Mouse (Mus musculus): ENCODE data around the gene Rgs17.
"Not testable (repeated sequence)": the region's sequence is repeated elsewhere in the genome, so short reads cannot be mapped to it uniquely, and the experiment has no call there.

Gene Rgs17

DNA sequence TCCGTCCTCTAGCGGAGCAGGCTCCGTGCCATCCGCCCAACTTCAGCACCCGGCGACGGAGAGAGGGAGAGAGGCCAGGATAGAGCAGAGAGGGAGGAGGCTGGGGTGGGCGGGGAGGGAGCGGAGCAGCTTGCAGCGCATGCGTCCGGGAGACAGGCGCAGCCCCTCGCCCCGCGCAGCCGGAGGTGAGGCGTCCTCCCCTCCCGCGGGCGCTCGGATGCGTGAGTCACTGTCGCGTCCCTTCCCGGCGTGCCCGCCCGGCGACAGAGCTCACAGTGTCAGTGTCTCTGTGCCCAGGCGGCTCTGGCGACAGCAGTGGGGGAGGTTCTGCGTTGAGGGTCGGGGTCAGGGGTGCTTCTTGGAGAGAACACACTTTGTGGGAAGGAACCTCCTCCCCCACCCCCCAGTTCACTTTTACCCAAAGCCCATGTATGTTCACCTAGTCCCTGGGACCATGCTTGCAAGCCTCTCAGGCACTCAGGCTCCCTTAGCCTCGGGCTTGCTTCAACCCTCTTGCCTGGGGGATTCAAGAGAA is at the start of gene Rgs17:
Rgs17 (minus strand) TSS at position 107 of the 535 bp plus-strand sequence.
- DNase-seq: peak; percentile 25 to 50

DNA sequence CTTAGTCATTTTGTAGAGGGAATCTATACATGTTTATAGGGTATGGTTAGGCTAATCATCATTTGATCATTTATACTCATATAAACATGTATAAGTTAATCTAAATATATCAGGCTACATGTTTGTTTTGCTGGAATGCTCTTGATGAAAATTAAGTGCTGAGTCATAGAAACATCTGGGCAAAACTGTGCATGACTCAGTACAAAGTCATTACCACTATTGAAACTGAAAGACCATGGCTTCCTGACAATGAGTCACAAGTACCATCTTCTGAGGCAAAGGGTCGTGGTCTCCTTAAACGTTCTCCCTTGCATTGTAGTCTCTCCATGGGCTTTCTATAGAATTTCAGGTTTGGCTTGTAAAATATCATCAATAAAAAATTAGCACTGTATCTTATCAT is 45.5 kb upstream of the Rgs17 start:
- no peak for DNase-seq

DNA sequence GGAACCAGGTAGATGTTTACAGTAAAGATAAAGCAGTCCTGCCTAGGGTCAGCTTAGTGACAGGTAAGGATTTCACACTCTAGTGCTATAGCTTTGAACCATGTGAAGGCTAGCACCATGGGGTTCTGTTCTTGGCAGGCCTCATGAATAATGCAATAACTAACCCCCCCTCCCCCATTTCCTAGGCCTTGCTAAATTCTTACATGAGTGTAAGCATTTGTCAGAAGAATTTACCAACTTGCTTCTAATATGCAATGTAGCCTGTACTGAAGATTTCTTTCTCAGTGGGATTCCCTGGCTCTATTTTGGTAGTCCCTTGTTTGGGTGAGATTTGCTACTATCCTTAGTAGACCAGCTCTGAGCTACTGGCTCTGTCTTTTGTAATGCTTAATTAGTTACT is 31.6 kb upstream of the Rgs17 start:
- DNase-seq: not testable (repeated sequence)

DNA sequence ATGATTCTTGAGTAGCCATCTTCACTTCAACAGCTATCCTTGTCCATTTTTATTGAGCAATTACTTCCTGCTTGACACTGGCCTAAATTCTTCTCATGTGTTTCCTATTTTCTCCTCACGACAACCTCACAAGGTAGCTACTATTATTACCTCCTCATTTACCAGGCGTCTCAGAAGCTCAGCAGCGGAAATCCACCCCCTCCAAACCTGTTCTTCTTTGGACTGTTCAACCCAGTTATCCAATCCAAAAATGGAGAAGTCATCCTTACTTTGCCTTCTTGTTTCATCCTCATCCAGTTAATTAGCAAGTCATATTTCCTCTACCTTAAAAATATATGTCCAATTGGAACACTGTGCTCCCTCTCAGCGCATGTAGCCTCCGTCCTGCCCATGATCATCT is 2.1 kb upstream of the Rgs17 start:
- no peak for DNase-seq

DNA sequence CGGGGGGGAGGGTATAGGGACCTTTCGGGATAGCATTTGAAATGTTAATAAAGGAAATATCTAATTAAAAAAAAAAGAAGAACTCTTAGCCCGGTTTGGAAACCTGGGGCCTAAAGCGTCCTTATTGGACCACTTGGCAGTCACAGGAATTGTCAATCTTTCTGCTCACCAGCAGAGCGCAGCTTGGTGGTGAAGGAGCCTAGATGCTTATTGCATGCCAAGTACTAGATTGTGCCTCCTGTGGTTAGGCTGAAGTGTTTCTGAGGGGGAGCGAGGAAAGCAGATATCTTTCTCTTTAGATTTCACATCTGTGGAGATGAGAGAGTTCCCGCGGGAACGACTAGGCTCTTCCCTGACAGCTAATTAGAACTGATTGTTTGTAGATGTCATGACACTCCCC is 896 bp upstream of the Rgs17 start:
- DNase-seq: no peak

DNA sequence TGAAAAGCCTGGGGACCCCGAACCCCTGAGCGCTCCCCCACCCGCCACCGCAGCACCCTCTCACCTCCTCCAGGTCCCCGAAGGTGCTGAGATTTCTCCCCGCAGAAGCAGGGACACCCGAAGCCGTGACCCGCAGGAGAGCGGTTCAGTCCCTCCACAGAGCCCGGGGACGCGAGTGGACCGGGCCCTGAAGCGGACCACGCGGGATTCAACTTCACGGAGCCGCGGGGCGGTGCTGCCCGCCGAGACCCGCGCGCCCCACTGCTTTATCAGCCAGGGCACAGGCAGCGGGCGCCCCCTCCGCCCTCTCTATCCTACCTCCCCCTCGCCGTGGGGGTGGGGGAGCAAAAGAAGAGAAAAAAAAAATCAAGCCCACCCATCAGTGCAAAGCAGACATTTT is 429 bp downstream of the Rgs17 start:
- DNase-seq: no peak

DNA sequence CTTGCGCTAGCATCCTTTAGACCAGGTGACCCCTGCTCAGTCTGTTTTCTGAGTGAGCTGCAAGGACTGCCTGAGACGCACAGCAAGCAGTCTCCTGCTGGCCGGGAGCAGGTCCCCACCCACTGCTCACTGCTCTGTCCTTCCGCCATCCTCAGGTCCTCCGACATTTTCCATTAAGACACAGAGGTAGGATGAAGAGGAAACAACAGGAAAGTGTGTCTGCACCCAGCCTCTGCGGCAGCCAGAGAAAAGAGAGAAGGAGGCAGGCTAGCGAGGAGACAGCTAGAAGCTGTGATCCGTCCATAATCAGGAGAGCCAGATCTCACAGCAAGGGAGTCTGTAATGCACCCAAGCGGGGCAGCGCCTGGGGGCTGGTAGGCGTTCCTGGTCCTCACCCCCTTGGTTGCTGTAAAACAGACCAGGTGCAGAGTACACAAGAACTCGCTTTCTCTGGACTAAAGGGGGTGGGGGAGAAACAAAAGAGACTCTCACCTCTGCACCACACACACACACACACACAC is 1.1 kb downstream of the Rgs17 start:
- no peak for DNase-seq

DNA sequence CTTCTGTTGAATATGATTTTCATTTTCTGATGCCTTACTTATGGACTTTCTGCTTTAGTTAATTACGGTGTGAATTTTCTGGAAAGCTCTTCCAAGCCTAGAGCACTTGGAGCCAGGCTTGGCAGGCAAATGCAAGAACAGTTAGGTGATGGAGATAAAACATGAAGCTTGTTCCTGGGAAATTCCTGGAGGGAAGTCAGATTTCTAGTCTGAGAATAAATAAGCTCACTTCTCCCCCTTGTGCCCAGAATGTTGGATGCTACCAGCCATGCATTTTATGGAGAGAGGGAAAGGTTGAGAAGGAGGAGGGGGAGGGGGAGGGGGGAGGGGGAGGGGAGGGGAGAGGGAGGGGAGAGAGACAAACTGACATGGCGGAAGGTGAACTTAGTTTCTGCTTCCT is 17.8 kb downstream of the Rgs17 start:
- no peak for DNase-seq

DNA sequence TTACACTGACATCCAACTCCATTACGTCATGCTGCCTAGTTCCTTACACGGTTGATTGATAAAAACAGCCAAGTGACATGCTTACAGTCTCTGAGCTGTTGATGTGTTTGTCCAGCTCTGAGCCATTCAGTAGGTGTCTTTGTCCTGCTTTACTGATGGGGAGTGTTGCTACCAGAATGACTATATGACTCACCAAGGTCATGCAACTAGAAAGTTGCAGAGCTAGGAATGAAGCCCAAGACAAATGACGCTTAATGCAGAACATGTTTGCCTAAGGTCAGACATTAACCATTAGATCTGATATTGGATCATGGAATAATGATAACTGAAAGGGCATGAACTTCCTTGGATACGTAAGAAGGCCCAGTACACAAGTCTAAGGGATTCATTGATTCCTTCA is 20.4 kb downstream of the Rgs17 start:
- DNase-seq: no peak

DNA sequence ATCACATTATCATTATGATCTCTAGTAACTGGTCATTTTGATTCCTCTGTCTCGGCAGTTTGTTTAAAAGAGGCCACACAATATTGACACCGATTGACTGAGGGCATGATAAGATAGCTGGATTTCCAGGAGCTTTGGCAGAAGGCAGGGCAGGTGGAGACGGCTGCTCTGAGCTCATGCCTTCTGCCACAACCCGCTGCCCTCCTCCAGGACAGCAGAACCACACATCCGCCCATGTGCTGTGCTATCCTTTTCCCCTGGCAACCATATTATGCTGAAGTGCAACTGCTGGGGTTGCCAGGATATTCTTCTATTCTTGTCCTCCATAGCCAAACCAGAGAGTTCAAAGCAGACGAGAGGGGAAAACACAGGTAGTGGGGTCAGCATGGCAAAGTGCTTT is 21.5 kb downstream of the Rgs17 start:
- no peak for DNase-seq

DNA sequence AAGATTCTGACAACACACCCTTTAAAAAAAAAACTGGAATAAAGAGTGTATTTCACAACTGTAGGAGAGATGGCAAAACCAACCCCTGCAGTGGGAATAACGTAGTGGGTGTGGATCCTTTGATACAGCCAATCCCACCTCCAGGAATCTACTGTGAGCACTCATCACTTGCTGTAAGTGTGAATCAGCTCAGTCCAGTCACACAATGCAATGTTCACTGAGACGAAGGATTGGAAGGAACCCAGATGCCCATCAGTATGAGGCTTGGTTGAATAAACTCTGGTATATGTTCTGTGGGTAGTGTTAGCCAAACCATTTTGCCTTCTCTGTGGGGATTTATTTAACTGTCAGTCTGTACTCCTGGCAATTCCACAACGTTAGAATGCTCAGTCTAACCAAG is 45.1 kb downstream of the Rgs17 start:
- no peak for DNase-seq

DNA sequence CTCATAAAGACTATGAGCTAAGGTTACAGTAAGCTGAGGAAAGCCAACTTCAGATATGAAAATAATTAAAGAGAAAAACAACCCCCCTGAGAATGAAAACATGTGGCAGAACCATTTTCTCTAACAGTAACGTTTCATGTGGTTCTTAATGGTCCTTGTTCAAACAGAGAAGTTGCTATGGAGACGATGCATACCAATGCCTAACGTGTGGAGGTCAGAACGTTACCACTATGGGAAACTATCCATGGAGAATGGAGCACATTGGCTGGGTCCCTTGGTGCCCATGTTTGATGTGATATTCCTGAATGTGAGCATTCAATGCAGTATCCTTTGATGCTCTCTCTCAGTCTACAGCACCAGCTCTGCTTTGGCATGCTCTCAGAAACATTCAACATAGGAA is 51.1 kb downstream of the Rgs17 start:
- DNase-seq: no peak

DNA sequence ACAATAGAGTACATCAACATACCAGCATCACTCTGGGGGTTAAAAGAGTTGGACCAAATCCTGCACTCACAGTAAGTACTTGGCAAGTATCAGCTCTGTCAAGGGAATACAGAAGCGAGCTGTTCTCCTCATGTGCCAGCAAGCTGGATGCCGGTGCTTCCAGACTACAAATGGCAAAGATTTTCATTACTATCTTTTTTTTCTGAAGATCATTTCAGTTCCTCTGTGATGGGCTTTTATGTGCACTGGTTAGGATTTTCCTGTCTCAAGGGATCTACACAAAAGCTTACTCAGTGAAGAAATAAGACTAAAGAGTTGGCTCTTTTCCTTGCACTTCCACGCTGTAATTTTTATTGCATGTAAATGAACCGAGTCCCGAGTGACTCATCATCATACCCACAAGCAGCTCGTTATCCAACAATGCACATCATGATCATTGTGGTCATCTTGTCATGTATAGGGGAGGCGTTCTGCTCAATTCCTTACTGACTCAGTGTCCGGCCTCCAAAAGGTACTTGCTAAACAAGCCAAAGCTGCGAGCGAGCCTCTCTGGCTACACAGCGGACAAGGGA is 54.1 kb downstream of the Rgs17 start:
- DNase-seq: no peak

DNA sequence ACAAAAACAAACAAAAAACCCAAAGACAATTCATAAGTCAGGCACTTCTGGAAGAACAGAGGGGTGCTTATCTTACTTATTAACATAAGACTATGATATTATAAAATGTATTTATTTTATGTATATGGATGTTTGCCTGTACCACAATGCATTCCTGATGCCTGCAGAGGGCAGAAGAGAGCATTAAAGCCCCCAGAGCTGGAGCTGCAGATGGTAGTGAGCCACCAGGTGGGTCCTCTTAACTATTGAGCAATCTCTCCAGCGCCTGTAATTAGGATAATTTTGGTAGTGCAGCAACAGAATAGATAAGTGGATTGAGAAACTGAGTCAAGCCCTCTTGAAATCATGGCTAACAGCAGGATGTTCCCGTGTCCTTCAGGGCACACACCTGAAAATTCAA is 56.2 kb downstream of the Rgs17 start:
- no peak for DNase-seq

DNA sequence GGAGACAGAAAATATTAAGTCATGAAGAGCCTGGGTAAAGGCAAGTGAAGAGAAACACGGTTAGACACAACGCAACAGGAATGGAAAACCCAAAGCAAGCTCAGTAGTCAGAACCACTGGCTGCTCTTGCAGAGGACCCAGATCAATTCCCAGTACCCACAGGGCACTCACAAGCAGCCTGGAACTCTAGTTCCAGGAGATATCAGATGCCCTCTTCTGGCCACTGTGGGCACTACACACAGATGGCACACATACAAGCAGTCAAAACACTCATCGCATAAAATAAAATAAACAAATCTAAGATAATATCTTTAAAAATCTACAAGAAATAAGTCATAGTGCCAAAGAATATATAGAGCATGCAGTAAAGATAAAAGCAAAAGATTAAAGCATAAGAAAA is 59.5 kb downstream of the Rgs17 start:
- DNase-seq: no peak

DNA sequence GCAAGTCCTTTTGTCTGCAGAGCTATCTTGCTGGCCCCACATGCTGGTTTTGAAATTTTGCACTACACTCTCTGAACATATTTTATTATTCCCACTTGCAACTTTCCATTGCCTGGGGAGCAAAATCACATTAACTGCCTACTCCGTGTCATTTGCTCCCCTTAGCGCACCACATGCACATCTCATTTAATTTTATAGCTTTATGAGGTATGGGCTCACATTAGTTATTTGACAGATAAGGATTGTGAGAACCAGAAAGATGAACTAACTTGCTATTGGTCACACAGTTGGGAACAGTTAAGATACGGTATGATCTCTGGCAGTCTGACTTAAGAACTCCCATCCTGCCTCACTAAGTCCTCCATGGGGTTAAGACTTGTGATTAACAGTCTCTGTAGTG is 61.4 kb downstream of the Rgs17 start:
- DNase-seq: no peak

DNA sequence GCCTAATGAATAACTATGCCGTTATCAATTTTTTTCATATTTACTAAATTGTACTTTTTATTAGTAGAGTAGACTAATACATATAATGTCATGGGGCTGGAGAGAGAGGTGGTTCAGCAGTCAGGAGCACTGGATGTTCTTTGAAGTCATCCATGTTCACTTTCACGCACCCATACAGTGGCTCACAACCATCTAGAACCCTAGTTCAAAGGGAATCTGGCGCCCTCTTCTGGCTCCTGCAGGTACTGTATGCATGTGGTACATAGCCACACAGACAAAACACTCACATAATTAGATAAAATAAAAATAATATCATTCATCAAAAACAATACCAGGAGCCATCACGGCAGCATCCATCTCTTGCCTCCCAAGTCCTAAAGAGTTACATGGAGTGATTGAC is 62.5 kb downstream of the Rgs17 start:
- DNase-seq: no peak

DNA sequence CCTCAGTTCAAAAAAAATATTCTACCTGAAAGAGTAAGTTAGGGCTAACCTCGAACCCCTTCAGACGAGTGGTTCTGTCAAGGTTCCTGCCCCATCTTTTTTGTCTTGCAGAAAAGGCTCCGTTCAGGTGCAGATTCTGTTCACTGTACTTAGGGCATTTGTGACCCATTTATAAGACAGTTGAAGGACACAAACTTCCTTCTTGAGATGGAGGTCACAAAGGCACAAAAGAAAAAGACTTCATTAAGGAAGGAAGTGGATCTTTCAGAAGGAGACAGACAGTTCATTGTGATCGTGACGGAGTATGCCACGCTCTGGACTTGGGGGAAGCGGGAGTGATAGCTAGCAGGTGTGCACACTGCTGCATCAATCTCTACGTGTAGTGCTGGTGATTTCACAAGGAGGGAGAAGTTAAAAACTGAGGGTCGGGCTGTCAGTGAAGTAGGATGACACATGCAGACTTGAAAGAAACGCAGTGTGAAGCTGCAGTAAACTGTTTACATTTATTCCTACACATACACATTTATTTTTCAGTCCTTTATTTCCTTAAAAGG is 64.1 kb downstream of the Rgs17 start:
- no peak for DNase-seq

DNA sequence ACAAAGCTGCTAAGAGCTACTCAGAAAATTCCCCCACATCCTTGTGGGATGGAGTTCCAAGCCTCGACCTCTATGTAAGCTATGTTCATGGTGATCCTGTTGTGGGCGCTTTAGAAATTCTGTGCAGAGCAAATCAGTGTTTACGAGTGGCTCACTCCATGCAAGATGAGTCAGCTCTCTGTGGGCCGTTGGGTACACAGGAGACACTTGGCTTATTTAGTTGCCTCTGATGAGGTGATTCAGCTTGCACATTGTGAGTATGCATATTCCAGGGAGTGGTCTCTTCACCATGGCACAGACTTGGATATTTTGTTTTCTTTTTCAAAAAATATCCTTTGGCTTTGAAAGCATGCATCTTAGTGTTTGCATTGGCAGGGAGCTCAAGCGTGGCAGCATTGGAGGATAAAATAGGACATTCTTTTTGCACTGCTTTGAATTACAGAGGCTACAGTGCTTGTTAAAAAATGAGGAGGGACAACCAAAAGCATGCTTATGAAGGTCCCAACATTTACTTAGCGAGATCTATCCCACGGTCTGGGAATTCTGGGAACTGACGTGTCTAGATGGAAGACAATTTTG is 68.8 kb downstream of the Rgs17 start:
- no peak for DNase-seq

DNA sequence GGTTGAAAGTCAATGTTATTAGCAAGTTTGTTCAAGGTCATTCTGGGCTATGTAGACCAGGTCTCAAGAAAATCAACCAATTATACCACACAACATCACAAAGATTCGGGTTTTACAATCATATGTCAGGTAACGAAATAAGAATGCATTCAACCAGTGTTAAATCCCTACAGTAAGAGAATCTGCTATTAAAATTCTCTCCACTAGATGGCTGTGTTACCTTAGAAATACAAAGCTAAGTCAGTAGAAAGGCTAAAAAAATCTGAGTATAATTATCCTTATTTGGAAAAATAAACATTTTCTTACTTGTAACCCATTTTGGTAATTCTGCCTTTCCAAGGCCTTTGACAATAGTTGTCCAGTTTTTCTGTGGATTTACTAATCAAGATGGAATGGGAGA is 75.3 kb downstream of the Rgs17 start:
- no peak for DNase-seq

DNA sequence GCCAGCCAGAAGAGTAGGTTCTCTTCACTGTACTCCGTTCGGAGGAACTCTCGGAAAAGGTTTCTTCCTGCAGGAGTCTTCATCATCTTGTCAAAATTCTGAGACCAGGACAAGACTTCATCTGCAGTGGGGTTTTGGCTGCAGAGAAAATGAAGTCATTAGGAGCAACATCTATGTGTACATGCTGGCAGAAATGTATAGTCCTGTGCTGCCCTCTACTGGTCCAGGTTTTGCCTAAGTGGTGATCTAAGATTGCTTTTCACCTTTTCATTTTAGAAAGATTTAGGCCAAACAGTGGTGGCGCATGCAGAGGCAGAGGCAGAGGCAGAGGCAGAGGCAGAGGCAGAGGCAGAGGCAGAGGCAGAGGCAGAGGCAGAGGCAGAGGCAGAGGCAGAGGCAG is 80.8 kb downstream of the Rgs17 start:
- peak in 1 of 2 experiments; percentile 61 for DNase-seq

DNA sequence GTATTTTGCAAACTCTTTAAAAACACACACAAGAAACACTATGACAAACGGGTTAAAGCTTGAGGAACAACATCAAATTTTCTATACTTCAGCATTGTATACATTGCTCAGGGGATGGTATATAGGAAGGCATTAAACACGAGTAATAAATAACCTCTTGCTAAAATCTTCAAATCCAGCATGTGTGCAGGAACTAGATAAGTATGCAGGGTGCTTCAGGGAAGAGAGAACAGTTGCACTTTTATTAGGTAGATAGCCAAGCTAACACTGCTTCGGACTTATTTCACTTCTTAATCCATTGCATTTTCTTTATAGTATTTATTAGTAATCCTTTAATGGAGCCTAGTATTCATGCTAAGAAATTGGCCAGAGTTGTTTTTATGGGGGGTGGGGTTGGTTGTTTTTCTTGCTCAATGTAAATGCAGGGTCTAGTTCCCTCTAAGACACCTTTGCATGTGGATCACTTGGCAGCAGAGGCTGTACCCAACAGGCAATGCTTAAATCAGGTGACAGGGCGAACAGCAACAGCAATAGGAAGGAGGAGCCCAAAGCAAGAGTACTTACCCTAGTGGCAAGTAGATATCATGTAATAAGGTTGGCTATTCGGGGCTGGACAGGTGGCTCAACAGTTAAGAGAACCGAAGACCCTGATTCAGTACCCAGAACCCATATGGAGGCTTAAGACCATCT is 95.7 kb downstream of the Rgs17 start:
- no peak for DNase-seq

DNA sequence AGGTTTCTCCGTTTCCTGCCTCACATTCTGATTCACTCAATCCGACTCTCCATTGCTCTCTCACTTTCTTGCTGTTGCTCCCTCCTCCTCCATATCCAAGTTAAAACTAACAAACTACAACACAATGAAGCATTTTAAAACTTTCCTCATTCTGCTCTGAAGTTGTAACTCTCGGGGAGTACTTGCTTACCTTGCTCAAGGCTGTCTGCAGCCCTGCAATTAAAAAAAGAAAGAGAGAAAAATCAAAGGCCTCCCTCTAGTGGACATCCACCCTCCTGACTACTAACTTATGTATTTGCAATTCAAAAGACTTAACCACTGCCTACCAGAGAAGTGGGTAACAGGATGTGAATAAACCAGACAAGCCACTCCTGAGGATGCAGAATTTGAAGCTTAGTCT is 97.4 kb downstream of the Rgs17 start:
- DNase-seq: peak in 1 of 2 experiments; percentile 57

All from lung, postnatal 4 days (tissue).